In genomic region chr11:69980196-69981140, GRCm38 (mm10) we compare ENCODE assay signal across 7 mouse cellular contexts. TPM values are rescaled to one million over a fixed set of nuclear protein-coding genes. Genes with fewer than 3 reads are reported as not detected.
A peak's percentile ranks its signal among the peaks of the same experiment; 100 is the strongest.
DNase-seq lines count a peak whose midpoint lies in the region; ATAC-seq lines count a peak whose summit lies in the region.

No protein-coding gene starts in this region.

- DNase-seq in adrenal gland, adult 8-10 months: peak; percentile 99
- DNase-seq in embryo, embryonic 9.5 days (ENCODE audit: extremely low spot score): peak; percentile 99
- DNase-seq in gastrocnemius, postnatal 4 days (ENCODE audit: low spot score in 2 of 2): peak; percentile 95
- DNase-seq in left cerebral cortex, postnatal 36 days (ENCODE audit: low spot score in 2 of 2): peak; percentile 98 to 99
- DNase-seq in midbrain, embryonic 11.5 days (ENCODE audit: low spot score, missing footprints): peak; percentile 100
- DNase-seq in skeletal muscle tissue, adult 2 months (ENCODE audit: low read depth, low spot score): peak; percentile 99

- peak overlapping the region; percentile 100 for H3K27ac ChIP-seq in intestine, embryonic 16.5 days (ENCODE audit: low read length)
- peak overlapping the region; percentile 97 for H3K27ac ChIP-seq in midbrain, embryonic 11.5 days (ENCODE audit: low read depth, low read length)

- peaks cover 13% of the 10 kb centered on the region for H3K36me3 ChIP-seq in intestine, embryonic 16.5 days (ENCODE audit: control insufficient read depth, insufficient read depth, low read length)
- peaks cover 9% of the 10 kb centered on the region for H3K36me3 ChIP-seq in midbrain, embryonic 11.5 days (ENCODE audit: control insufficient read depth, insufficient read depth, low read length)

- no peaks in the 10 kb centered on the region for H3K9me3 ChIP-seq in intestine, embryonic 16.5 days (ENCODE audit: control insufficient read depth, low read length)
- no peaks in the 10 kb centered on the region for H3K9me3 ChIP-seq in midbrain, embryonic 11.5 days (ENCODE audit: control insufficient read depth, low read length)

- H3K4me1 ChIP-seq in intestine, embryonic 16.5 days (ENCODE audit: control insufficient read depth, insufficient read depth, low read length): peaks cover 24% of the 10 kb centered on the region
- H3K4me1 ChIP-seq in midbrain, embryonic 11.5 days (ENCODE audit: control insufficient read depth, insufficient read depth, low read length): peaks cover 24% of the 10 kb centered on the region

- peak overlapping the region; percentile 84 for H3K4me2 ChIP-seq in intestine, embryonic 16.5 days (ENCODE audit: low read depth, low read length)
- peak overlapping the region; percentile 81 for H3K4me2 ChIP-seq in midbrain, embryonic 11.5 days

- H3K27me3 ChIP-seq in intestine, embryonic 16.5 days (replicated peaks; ENCODE audit: control insufficient read depth, insufficient read depth, low read length): no peaks in the 10 kb centered on the region
- H3K27me3 ChIP-seq in midbrain, embryonic 11.5 days (ENCODE audit: control insufficient read depth, insufficient read depth, low read length): no peaks in the 10 kb centered on the region

- H3K4me3 ChIP-seq in intestine, embryonic 16.5 days (ENCODE audit: low read length): peak overlapping the region; percentile 100
- peak overlapping the region; percentile 99 for H3K4me3 ChIP-seq in midbrain, embryonic 11.5 days (ENCODE audit: low read depth, low read length)

- H3K9ac ChIP-seq in intestine, embryonic 16.5 days (ENCODE audit: low read depth, low read length): peak overlapping the region; percentile 100
- peak overlapping the region; percentile 99 for H3K9ac ChIP-seq in midbrain, embryonic 11.5 days (ENCODE audit: low read length)

- WGBS in intestine, embryonic 16.5 days: under 1% methylated on average over 51 of the region's 60 CpGs
- 0% methylated on average over 49 of the region's 60 CpGs for WGBS in midbrain, embryonic 11.5 days

- ATAC-seq in intestine, embryonic 16.5 days: peak; percentile 95
- ATAC-seq in midbrain, embryonic 11.5 days (ENCODE audit: low FRiP score): peak; percentile 94

- intact Hi-C loops in left cerebral cortex, postnatal 36 days (cut with DNase I): loop anchor here (1.0 to 2.0 kb wide), 2 partner anchors 11 to 60 kb away; partner anchors contain the start of genes Eif5a and Gabarap

RNA-seq across cellular contexts. Expression of gene Ctdnep1, which starts 0.5 kb away (rescaled TPM):
- total RNA-seq in adrenal gland, adult 8-10 months (2022): 100 to 1,000 TPM; 109 to 125 (median 120) TPM
- 100 to 1,000 TPM; 204 to 229 TPM for total RNA-seq in gastrocnemius, postnatal 4 days (2021)
- 20.7 and 20.9 TPM in 2 replicates for polyA plus RNA-seq in intestine, embryonic 16.5 days (2015; fragmentation: Nextera tagmentation; extraction: Ambion mirVana)
- 100 to 1,000 TPM; 112 to 128 TPM for total RNA-seq in left cerebral cortex, postnatal 36 days (2021)
- 20.7 and 22.6 TPM in 2 replicates for polyA plus RNA-seq in midbrain, embryonic 11.5 days (2014; fragmentation: Nextera tagmentation; extraction: Ambion mirVana)

RNA-seq across cellular contexts. Expression of gene Elp5, which starts 1.8 kb away (rescaled TPM):
- total RNA-seq in adrenal gland, adult 8-10 months (2022): 10 to 100 TPM; 56.9 to 87.4 (median 73.6) TPM
- total RNA-seq in gastrocnemius, postnatal 4 days (2021): 10 to 100 TPM; 61.9 to 63.7 TPM
- polyA plus RNA-seq in intestine, embryonic 16.5 days (2015; fragmentation: Nextera tagmentation; extraction: Ambion mirVana): 92.6 and 106 TPM in 2 replicates
- 10 to 100 TPM; 79.2 to 88.5 TPM for total RNA-seq in left cerebral cortex, postnatal 36 days (2021)
- polyA plus RNA-seq in midbrain, embryonic 11.5 days (2014; fragmentation: Nextera tagmentation; extraction: Ambion mirVana): 150 and 151 TPM in 2 replicates

RNA-seq across cellular contexts. Expression of gene Gabarap, which starts 10.5 kb away (rescaled TPM):
- 100 to 1,000 TPM; 369 to 430 (median 397) TPM for total RNA-seq in adrenal gland, adult 8-10 months (2022)
- 100 to 1,000 TPM; 234 to 246 TPM for total RNA-seq in gastrocnemius, postnatal 4 days (2021)
- polyA plus RNA-seq in intestine, embryonic 16.5 days (2015; fragmentation: Nextera tagmentation; extraction: Ambion mirVana): 639 and 679 TPM in 2 replicates
- total RNA-seq in left cerebral cortex, postnatal 36 days (2021): 100 to 1,000 TPM; 199 to 219 TPM
- polyA plus RNA-seq in midbrain, embryonic 11.5 days (2014; fragmentation: Nextera tagmentation; extraction: Ambion mirVana): 566 and 590 TPM in 2 replicates

RNA-seq across cellular contexts. Expression of gene Phf23, which starts 15.1 kb away (rescaled TPM):
- total RNA-seq in adrenal gland, adult 8-10 months (2022): 10 to 100 TPM; 55.7 to 61.0 (median 58.4) TPM
- 10 to 100 TPM; 31.5 to 34.7 TPM for total RNA-seq in gastrocnemius, postnatal 4 days (2021)
- polyA plus RNA-seq in intestine, embryonic 16.5 days (2015; fragmentation: Nextera tagmentation; extraction: Ambion mirVana): 49.7 and 53.1 TPM in 2 replicates
- 10 to 100 TPM; 41.3 to 46.1 TPM for total RNA-seq in left cerebral cortex, postnatal 36 days (2021)
- 51.5 and 53.4 TPM in 2 replicates for polyA plus RNA-seq in midbrain, embryonic 11.5 days (2014; fragmentation: Nextera tagmentation; extraction: Ambion mirVana)

RNA-seq across cellular contexts. Expression of gene Cldn7, which starts 15.9 kb away (rescaled TPM):
- total RNA-seq in adrenal gland, adult 8-10 months (2022): under 1 TPM in 1 of 4 experiments, not detected in 3; 0.55 TPM
- under 1 TPM in 1 of 2 experiments, not detected in 1; 0.34 TPM for total RNA-seq in gastrocnemius, postnatal 4 days (2021)
- 1,377 and 1,415 TPM in 2 replicates for polyA plus RNA-seq in intestine, embryonic 16.5 days (2015; fragmentation: Nextera tagmentation; extraction: Ambion mirVana)
- not detected for total RNA-seq in left cerebral cortex, postnatal 36 days (2021)
- 2.3 and 2.7 TPM in 2 replicates for polyA plus RNA-seq in midbrain, embryonic 11.5 days (2014; fragmentation: Nextera tagmentation; extraction: Ambion mirVana)

Comparison
In these comparisons a context has a peak if more than half of its experiments do, and no peak if none do; other contexts are left out.
1. Peak in every context shown above with its lines: DNase-seq, ATAC-seq, H3K4me3 ChIP-seq and H3K27ac ChIP-seq.